Mouse (Mus musculus) embryonic facial prominence, embryonic 10.5 days (tissue): Measurements from ENCODE around the gene B230219D22Rik. TPM values are rescaled to one million over a fixed set of nuclear protein-coding genes. Genes with fewer than 3 reads are reported as not detected.

Source experiments
- DNase-seq: peaks from one replicate; pipeline ENCODE4 v3.0.0-alpha.2; 2017; ENCODE audit warnings: low spot score
- H3K27ac ChIP-seq: fragments of 300-500 bp; sonication (generic); replicated peaks from 2 replicates; pipeline ENCODE4 v1.5.1; 2016; ENCODE audit warnings: mild to moderate bottlenecking
- H3K27me3 ChIP-seq: fragments of 300-500 bp; sonication (generic); replicated peaks from 2 replicates; pipeline ENCODE4 v1.6.1; 2016; ENCODE audit warnings: low read depth, mild to moderate bottlenecking; ENCODE audit not compliant: poor library complexity, severe bottlenecking
- H3K36me3 ChIP-seq: fragments of 300-500 bp; sonication (generic); replicated peaks from 2 replicates; pipeline ENCODE4 v1.6.1; 2016; ENCODE audit warnings: mild to moderate bottlenecking, moderate library complexity
- H3K4me1 ChIP-seq: fragments of 300-500 bp; sonication (generic); 2 replicates; pipeline ENCODE4 v1.6.1; 2016
- H3K4me3 ChIP-seq: fragments of 300-500 bp; sonication (generic); 2 replicates; pipeline ENCODE4 v1.5.1; 2016; ENCODE audit warnings: mild to moderate bottlenecking, moderate library complexity
- H3K9me3 ChIP-seq: fragments of 300-500 bp; sonication (generic); 2 replicates; pipeline ENCODE4 v1.6.1; 2016; ENCODE audit warnings: mild to moderate bottlenecking
- WGBS: fragments of 180-500 bp; shearing (Covaris S2); methylation state at CpG from one replicate; pipeline ENCODE4 v1.1.7; 2016; 5-methylcytosine and 5-hydroxymethylcytosine counted together
- polyA plus RNA-seq: library from polyadenylated mRNA; unstranded; fragments of >200 nt; fragmentation: Nextera tagmentation; extraction: Ambion mirVana; gene quantifications from 2 replicates; pipeline ENCODE4 v1.2.1, GENCODE M21; 2016

The B230219D22Rik gene
- polyA plus RNA-seq, 1 experiment from 2014 or later, result 60.7 TPM

DNA sequence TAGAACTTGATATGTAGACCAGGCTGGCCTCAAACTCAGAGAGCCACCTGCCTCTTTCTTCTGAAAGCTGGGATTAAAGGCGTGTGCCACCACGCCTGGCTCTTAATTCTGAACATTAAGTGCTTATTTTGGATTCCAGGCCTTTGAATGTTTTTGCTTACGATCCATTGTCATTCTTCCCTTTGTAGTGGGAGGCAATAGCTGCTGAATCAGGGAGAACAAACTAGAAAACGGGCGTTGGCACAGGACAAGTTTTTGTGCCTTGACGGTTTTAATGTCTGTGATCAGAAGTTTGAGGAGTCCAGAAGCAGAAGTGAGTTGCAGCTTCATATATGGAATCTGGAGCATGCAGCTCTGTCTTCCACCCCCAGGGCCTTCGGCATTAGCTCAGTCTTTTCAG lies 37.8 kb downstream of the B230219D22Rik start:
- Histone ChIP-seq H3K4me3 (no peak overlapping the region), H3K4me1 (0 out of 2 replicates have a peak, but pooled peaks cover 6% of the 10 kb centered on the region), H3K36me3 (peaks cover 7% of the 10 kb centered on the region), H3K27me3 (no peaks in the 10 kb centered on the region), H3K9me3 (no peaks in the 10 kb centered on the region), H3K27ac (no peak overlapping the region)
- DNase-seq, result no peak
- 92% methylated on average over 7 of the region's 7 CpGs for WGBS

DNA sequence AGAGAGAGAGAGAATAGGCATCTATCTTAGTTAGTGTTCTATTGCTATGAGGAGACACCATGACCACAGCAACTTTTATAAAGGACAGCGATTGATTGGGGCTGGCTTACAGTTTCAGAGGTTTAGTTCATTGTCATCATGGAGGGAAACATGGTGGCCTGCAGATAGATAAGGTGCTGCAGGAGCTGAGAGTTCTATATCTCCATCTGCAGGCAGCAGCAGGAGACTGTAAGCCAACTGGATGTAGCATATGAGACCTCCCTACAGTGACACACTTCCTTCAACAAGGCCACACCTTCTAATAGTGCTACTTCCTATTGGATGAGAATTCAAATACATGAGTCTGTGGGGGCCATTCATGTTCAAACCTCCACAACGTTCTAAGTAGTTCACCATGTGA lies 39.2 kb downstream of the B230219D22Rik start:
- no peaks in the 10 kb centered on the region for H3K27me3 ChIP-seq
- 84% methylated on average over 2 of the region's 2 CpGs for WGBS
- no peaks in the 10 kb centered on the region for H3K9me3 ChIP-seq
- H3K4me1 ChIP-seq, result 0 out of 2 replicates have a peak, but pooled peaks cover 5% of the 10 kb centered on the region
- DNase-seq, result no peak
- no peak overlapping the region for H3K4me3 ChIP-seq
- H3K36me3 ChIP-seq, result no peaks in the 10 kb centered on the region
- H3K27ac ChIP-seq, result no peak overlapping the region

DNA sequence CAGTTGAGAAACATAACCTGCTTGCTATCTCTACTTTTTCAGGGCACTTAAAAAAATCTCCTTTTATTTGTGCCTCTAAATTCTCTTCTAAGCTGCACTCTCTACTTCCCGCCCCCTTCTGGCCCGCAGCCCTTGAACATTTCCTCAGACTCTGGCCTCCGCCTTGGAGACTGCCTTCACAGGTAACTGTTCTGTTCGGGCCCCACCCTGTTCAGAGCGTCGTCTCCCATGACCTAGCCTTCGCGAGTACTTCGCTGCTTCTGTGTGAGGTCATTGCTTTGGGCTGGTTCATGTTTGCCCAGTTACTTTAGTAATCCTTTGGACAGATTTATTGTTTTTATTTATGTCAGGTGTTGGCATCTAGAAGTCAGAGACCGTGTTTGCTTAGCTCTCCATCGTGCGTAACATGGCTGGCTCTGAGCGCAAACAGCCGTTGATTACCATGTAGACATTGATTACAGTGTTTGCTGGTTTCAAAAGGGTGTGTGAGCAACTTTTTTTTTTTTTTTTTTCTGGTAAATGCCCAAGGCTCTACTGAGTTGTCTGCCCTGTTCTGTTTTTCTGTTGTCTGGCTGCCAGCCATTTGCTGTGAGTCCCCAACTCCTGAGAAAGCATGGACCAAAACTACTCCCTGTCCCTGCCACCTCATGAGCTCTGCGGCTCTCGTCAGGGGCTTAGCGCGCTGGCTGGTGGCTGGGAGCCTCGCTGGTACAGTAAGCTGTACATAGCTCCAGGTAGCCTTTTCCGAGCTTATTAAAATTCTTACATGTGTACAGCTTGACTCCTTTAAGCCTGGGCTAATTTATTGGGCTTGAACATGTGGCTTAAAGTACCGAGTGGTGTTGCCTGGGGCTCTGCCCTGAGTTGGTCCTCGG lies 40.9 kb downstream of the B230219D22Rik start:
- Histone ChIP-seq H3K27ac (no peak overlapping the region), H3K9me3 (no peaks in the 10 kb centered on the region), H3K36me3 (peaks cover 3% of the 10 kb centered on the region; the same call in 1 of the 2 replicates), H3K4me3 (no peak overlapping the region), H3K27me3 (no peaks in the 10 kb centered on the region), H3K4me1 (0 out of 2 replicates have a peak, but pooled peaks cover 5% of the 10 kb centered on the region)
- WGBS, result 89% methylated on average over 22 of the region's 22 CpGs
- DNase-seq, result no peak

DNA sequence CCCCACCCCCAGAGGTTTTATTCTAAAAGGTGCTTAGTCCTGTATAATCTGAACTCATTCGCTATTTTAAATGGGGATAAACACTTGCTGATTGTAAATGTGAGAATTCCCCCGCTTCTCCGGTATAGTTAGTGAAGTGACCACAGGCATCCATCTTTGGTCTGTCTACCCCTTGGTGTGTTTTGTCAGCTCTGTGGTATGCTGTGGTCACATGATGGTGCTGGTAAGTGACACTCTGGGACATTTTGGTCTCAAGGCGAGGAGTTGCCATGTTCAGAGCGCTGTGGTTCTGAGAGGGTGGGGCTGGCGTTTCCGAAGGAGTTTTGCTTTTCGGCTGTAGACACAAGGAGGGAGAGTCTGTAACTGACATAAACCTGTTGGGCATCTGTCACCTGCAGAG lies 45.0 kb downstream of the B230219D22Rik start:
- no peak overlapping the region for H3K4me3 ChIP-seq
- peaks cover 23% of the 10 kb centered on the region for H3K4me1 ChIP-seq
- WGBS, result 88% methylated on average over 8 of the region's 8 CpGs
- H3K27ac ChIP-seq, result no peak overlapping the region
- peaks cover 3% of the 10 kb centered on the region; the same call in 1 of the 2 replicates for H3K36me3 ChIP-seq
- no peaks in the 10 kb centered on the region for H3K27me3 ChIP-seq
- DNase-seq, result no peak
- no peaks in the 10 kb centered on the region for H3K9me3 ChIP-seq

DNA sequence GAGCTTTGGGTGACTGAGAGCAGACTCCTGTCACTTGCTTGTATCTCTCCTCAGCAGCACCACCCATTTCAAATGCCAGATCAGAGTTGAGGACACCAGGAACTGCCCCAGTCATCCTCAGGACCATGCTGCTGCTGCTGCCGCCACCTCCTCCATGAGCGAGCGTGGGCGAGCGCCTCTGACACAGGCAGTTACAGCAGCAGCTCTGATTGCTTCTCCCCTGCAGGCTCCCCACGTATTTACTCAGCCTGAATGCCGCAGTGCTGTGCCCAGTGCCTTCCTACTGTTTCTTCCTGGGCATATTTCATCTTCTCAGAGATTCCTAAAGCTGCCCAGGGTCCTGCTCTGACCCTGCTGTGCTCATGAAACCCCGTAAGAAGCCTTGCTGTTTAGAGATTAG lies 49.4 kb downstream of the B230219D22Rik start:
- no peak for DNase-seq
- H3K4me3 ChIP-seq, result no peak overlapping the region
- 73% methylated on average over 8 of the region's 8 CpGs for WGBS

More for the DNA sequence above, 49.4 kb downstream of the B230219D22Rik start:
- Histone ChIP-seq H3K36me3 (peaks cover 9% of the 10 kb centered on the region), H3K27me3 (no peaks in the 10 kb centered on the region), H3K4me1 (peaks cover 40% of the 10 kb centered on the region), H3K9me3 (0 out of 2 replicates have a peak, but pooled peaks cover 5% of the 10 kb centered on the region), H3K27ac (0 out of 2 replicates have a peak overlapping the region, but pooled peaks have one; percentile 22)

Other genes starting within 250 kb of the B230219D22Rik start
- gene Grk6, start 248.1 kb upstream of the B230219D22Rik start, polyA plus RNA-seq, result 65.2 and 65.6 TPM in 2 replicates
- 0.54 TPM in 2 replicates for gene Prr7, start 228.9 kb upstream of the B230219D22Rik start, polyA plus RNA-seq
- 412 and 419 TPM in 2 replicates for gene Dbn1, start 205.0 kb upstream of the B230219D22Rik start, polyA plus RNA-seq
- 209 and 215 TPM in 2 replicates for gene Pdlim7, start 179.4 kb upstream of the B230219D22Rik start, polyA plus RNA-seq
- gene Dok3, start 163.8 kb upstream of the B230219D22Rik start, polyA plus RNA-seq, result 3.6 and 4.2 TPM in 2 replicates
- gene Ddx41, start 156.5 kb upstream of the B230219D22Rik start, polyA plus RNA-seq, result 90.0 and 93.5 TPM in 2 replicates
- 62.7 and 67.3 TPM in 2 replicates for gene Fam193b, start 122.0 kb upstream of the B230219D22Rik start, polyA plus RNA-seq
- 120 and 121 TPM in 2 replicates for gene Tmed9, start 119.4 kb upstream of the B230219D22Rik start, polyA plus RNA-seq
- 30.1 and 32.0 TPM in 2 replicates for gene B4galt7, start 93.2 kb upstream of the B230219D22Rik start, polyA plus RNA-seq
- 52.6 and 53.6 TPM in 2 replicates for gene Caml, start 70.1 kb upstream of the B230219D22Rik start, polyA plus RNA-seq
- 44.7 and 47.4 TPM in 2 replicates for gene Ddx46, start 58.1 kb upstream of the B230219D22Rik start, polyA plus RNA-seq
- gene Txndc15, start 21.5 kb downstream of the B230219D22Rik start, polyA plus RNA-seq, result 65.1 and 68.0 TPM in 2 replicates
- 36.3 and 43.7 TPM in 2 replicates for gene Pcbd2, start 34.2 kb downstream of the B230219D22Rik start, polyA plus RNA-seq
- not detected in 2 replicates for gene Catsper3, start 91.4 kb downstream of the B230219D22Rik start, polyA plus RNA-seq
- 44.2 and 52.9 TPM in 2 replicates for gene Pitx1, start 143.1 kb downstream of the B230219D22Rik start, polyA plus RNA-seq